Mouse (Mus musculus) retina, embryonic 14.5 days (tissue): ENCODE measurements around the gene Tsc22d2.

Experiments used
- DNase-seq: peaks from one replicate; pipeline ENCODE4 v3.0.0-alpha.2; 2015; ENCODE audit warnings: low spot score

Tsc22d2 gene

GRCm38 (mm10) chr3:58414234-58414938 is at the start of gene Tsc22d2:
TSS of gene Tsc22d2 (plus strand) at chr3:58414715.
- peak; percentile 97 for DNase-seq

GRCm38 (mm10) chr3:58366756-58367155 is 47.8 kb upstream of the Tsc22d2 start:
- DNase-seq: no peak

- DNase-seq: no peak
Observed at GRCm38 (mm10) chr3:58370811-58371210, 43.7 kb upstream of the Tsc22d2 start.

GRCm38 (mm10) chr3:58372066-58372904 is 42.2 kb upstream of the Tsc22d2 start:
- DNase-seq: peak; percentile 81

GRCm38 (mm10) chr3:58372905-58373208 is 41.7 kb upstream of the Tsc22d2 start:
- DNase-seq: no peak

- no peak for DNase-seq
Observed at GRCm38 (mm10) chr3:58374281-58374680, 40.2 kb upstream of the Tsc22d2 start.

- no peak for DNase-seq
Observed at GRCm38 (mm10) chr3:58376713-58377112, 37.8 kb upstream of the Tsc22d2 start.

- DNase-seq: peak; percentile 24
Observed at GRCm38 (mm10) chr3:58377589-58378134, 36.9 kb upstream of the Tsc22d2 start.

- DNase-seq: no peak
Observed at GRCm38 (mm10) chr3:58382676-58383075, 31.8 kb upstream of the Tsc22d2 start.

- DNase-seq: no peak
Observed at GRCm38 (mm10) chr3:58385060-58385459, 29.5 kb upstream of the Tsc22d2 start.

- no peak for DNase-seq
Observed at GRCm38 (mm10) chr3:58388731-58389130, 25.8 kb upstream of the Tsc22d2 start.

GRCm38 (mm10) chr3:58398541-58398940 is 16.0 kb upstream of the Tsc22d2 start:
- DNase-seq: no peak

- no peak for DNase-seq
Observed at GRCm38 (mm10) chr3:58399931-58400330, 14.6 kb upstream of the Tsc22d2 start.

- no peak for DNase-seq
Observed at GRCm38 (mm10) chr3:58411669-58412068, 2.8 kb upstream of the Tsc22d2 start.

- no peak for DNase-seq
Observed at GRCm38 (mm10) chr3:58413671-58414070, 844 bp upstream of the Tsc22d2 start.

- DNase-seq: peak; percentile 58
Observed at GRCm38 (mm10) chr3:58414986-58415883, 720 bp downstream of the Tsc22d2 start.

- peak; percentile 87 for DNase-seq
Observed at GRCm38 (mm10) chr3:58415884-58416725, 1.6 kb downstream of the Tsc22d2 start.

- DNase-seq: peak; percentile 49
Observed at GRCm38 (mm10) chr3:58416726-58417437, 2.4 kb downstream of the Tsc22d2 start.

- DNase-seq: no peak
Observed at GRCm38 (mm10) chr3:58418724-58419705, 4.5 kb downstream of the Tsc22d2 start.
